Mouse (Mus musculus) G1E (cell line): Measurements from ENCODE around the gene Wnt5a.

Experiments
- CTCF ChIP-seq: IDR thresholded peaks from 2 replicates; pipeline ENCODE4 v1.5.1; 2012; ENCODE audit warnings: low read depth, low read length, inconsistent platforms, mixed read lengths
- GATA1 ChIP-seq: IDR thresholded peaks from 2 replicates; pipeline ENCODE4 v1.6.1; 2012; ENCODE audit warnings: borderline replicate concordance, low read length, inconsistent platforms, mixed read lengths
- TAL1 ChIP-seq: conservative IDR thresholded peaks from 2 replicates; pipeline ENCODE4 v1.6.1; 2012; ENCODE audit warnings: low read depth, low read length, inconsistent platforms, mixed read lengths

GRCm38 (mm10) chr14:28531531-28531930 is 27.0 kb downstream of the Wnt5a start:
- TF ChIP-seq CTCF (no peak), TAL1 (no peak), GATA1 (no peak)
